Mouse (Mus musculus) liver, adult 2 months (tissue): ENCODE data around the gene Utrn. TPM values are rescaled to one million over a fixed set of nuclear protein-coding genes. Genes with fewer than 3 reads are reported as not detected.

ENCODE experiments used
- DNase-seq: peaks from one replicate; pipeline ENCODE4 v3.0.0-alpha.2; 2011; ENCODE audit warnings: low read depth, low spot score; ENCODE audit errors: extremely low read depth
- H3K27ac ChIP-seq: fragments of 200-500 bp; replicated peaks from 2 replicates; pipeline ENCODE4 v1.5.1; 2012; ENCODE audit warnings: low read depth, mild to moderate bottlenecking, control low read depth, inconsistent platforms, low read length; ENCODE audit not compliant: insufficient read depth
- H3K27me3 ChIP-seq: fragments of 200-500 bp; 2 replicates; pipeline ENCODE4 v1.6.1; 2012; ENCODE audit warnings: mild to moderate bottlenecking, moderate library complexity, low read length, inconsistent platforms; ENCODE audit not compliant: control insufficient read depth, insufficient read depth
- H3K36me3 ChIP-seq: fragments of 200-500 bp; 2 replicates; pipeline ENCODE4 v1.6.1; 2012; ENCODE audit warnings: low read length, inconsistent platforms; ENCODE audit not compliant: control insufficient read depth, insufficient read depth
- H3K4me1 ChIP-seq: fragments of 200-500 bp; 2 replicates; pipeline ENCODE4 v1.6.1; 2011; ENCODE audit warnings: low read length; ENCODE audit not compliant: control insufficient read depth, insufficient read depth
- H3K4me3 ChIP-seq: fragments of 200-500 bp; 2 replicates; pipeline ENCODE4 v1.5.1; 2011; ENCODE audit warnings: low read depth, mild to moderate bottlenecking, control low read depth, low read length, moderate library complexity; ENCODE audit not compliant: insufficient read depth
- H3K79me2 ChIP-seq: fragments of 200-500 bp; 2 replicates; pipeline ENCODE4 v1.6.1; 2012; ENCODE audit warnings: inconsistent platforms, mild to moderate bottlenecking, low read length, moderate library complexity; ENCODE audit not compliant: control insufficient read depth, insufficient read depth
- H3K9ac ChIP-seq: fragments of 200-500 bp; 2 replicates; pipeline ENCODE4 v1.6.1; 2012; ENCODE audit warnings: low read depth, mild to moderate bottlenecking, control low read depth, inconsistent platforms, low read length
- CTCF ChIP-seq: fragments of 200-500 bp; IDR thresholded peaks from 2 replicates; pipeline ENCODE4 v1.5.1; 2011; ENCODE audit warnings: low read depth, low read length, control low read depth
- POLR2A ChIP-seq: fragments of 200-500 bp; IDR thresholded peaks from 2 replicates; pipeline ENCODE4 v1.6.1; 2011; ENCODE audit warnings: low read length, control low read depth; ENCODE audit not compliant: insufficient read depth; ENCODE audit errors: extremely low read depth
- WGBS: fragments of 180-500 bp; shearing (Covaris S2); methylation state at CpG from one replicate; pipeline ENCODE4 v1.1.7; 2018; 5-methylcytosine and 5-hydroxymethylcytosine counted together
- polyA plus RNA-seq: library from polyadenylated mRNA; depleted of rRNA; stranded (reverse); fragments of >200 nt; gene quantifications from 2 replicates; pipeline ENCODE4 v1.2.3, GENCODE M21; 2012
- total RNA-seq: library from RNA; depleted of rRNA; stranded (reverse); fragments of >200 nt; gene quantifications from 2 replicates; pipeline ENCODE4 v1.2.3, GENCODE M21; 2014

Utrn gene
- total and polyA plus RNA-seq, 2 experiments: 5.9 to 25.7 TPM

- H3K36me3 ChIP-seq: peaks cover 15% of the 10 kb centered on the region
- no peaks in the 10 kb centered on the region for H3K27me3 ChIP-seq
- H3K4me1 ChIP-seq: no peaks in the 10 kb centered on the region
- no peak for DNase-seq
- WGBS: 87% methylated on average over 3 of the region's 3 CpGs
- H3K4me3 ChIP-seq: no peak overlapping the region
- H3K27ac ChIP-seq: no peak overlapping the region
- no peak overlapping the region for H3K9ac ChIP-seq
- no peak for TF ChIP-seq CTCF
- TF ChIP-seq POLR2A: no peak
- H3K79me2 ChIP-seq: no peaks in the 10 kb centered on the region
These were observed 165.6 kb downstream of the Utrn start for GRCm38 (mm10) chr10:12703526-12703925.

GRCm38 (mm10) chr10:12702140-12702539 lies 167.0 kb downstream of the Utrn start:
- Histone ChIP-seq H3K4me3 (no peak overlapping the region), H3K4me1 (no peaks in the 10 kb centered on the region), H3K9ac (no peak overlapping the region), H3K27me3 (no peaks in the 10 kb centered on the region), H3K27ac (no peak overlapping the region), H3K79me2 (no peaks in the 10 kb centered on the region), H3K36me3 (peaks cover 14% of the 10 kb centered on the region)
- 92% methylated on average over 4 of the region's 4 CpGs for WGBS
- no peak for DNase-seq
- TF ChIP-seq POLR2A: no peak
- no peak for TF ChIP-seq CTCF

DNA sequence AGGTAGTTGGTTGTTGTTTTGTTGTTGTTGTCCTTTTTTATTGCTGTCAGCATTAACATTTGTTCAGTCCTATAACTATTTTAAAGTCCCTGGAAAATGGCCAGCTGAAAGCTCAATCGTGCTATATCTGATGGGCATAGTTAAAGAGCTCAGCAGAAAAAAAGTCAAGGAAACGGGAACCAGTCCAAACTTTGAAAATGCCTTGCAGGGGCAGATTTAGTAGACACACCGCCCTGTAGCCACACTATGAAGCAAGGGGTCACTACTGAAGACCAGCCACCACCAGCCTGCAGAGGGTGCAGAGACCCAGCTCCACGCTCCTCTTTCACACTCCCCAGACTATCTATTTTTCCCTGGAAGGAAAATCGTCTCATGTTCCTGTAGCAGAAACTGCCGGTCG lies 167.5 kb downstream of the Utrn start:
- no peaks in the 10 kb centered on the region for H3K27me3 ChIP-seq
- no peak for DNase-seq
- 69% methylated on average over 7 of the region's 7 CpGs for WGBS
- H3K36me3 ChIP-seq: peaks cover 15% of the 10 kb centered on the region
- no peak overlapping the region for H3K27ac ChIP-seq
- H3K79me2 ChIP-seq: no peaks in the 10 kb centered on the region
- no peak overlapping the region for H3K4me3 ChIP-seq
- no peak for TF ChIP-seq POLR2A
- no peak for TF ChIP-seq CTCF
- H3K4me1 ChIP-seq: no peaks in the 10 kb centered on the region
- no peak overlapping the region for H3K9ac ChIP-seq

GRCm38 (mm10) chr10:12700576-12700975 lies 168.6 kb downstream of the Utrn start:
- Histone ChIP-seq H3K27me3 (no peaks in the 10 kb centered on the region), H3K9ac (no peak overlapping the region), H3K4me3 (no peak overlapping the region), H3K36me3 (peaks cover 15% of the 10 kb centered on the region), H3K4me1 (no peaks in the 10 kb centered on the region), H3K27ac (no peak overlapping the region), H3K79me2 (no peaks in the 10 kb centered on the region)
- WGBS: 85% methylated on average over 3 of the region's 3 CpGs
- TF ChIP-seq POLR2A (no peak), CTCF (no peak; the same call in 1 of the 2 replicates)
- peak; percentile 6 for DNase-seq

DNA sequence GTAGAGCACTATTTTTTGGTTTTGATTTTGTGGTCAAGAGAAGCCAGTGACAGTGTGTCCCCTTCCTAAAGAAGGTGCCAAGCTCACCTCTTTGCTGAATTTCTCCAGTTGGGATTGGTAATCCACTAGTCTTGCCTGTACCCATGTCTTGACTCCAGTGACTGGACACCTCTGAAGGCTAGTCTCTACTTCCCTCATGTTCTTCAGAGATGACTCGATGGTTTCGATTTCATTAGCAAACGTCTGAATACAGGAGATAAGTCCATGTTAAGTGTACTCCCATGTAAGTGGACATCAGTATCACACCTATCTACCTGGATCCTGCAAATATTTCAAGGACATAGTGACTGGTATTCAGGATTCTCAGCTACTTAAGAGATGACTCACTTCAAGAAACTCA lies 171.3 kb downstream of the Utrn start:
- 90% methylated on average over 3 of the region's 3 CpGs for WGBS
- peaks cover 16% of the 10 kb centered on the region for H3K36me3 ChIP-seq

GRCm38 (mm10) chr10:12696704-12697103 lies 172.5 kb downstream of the Utrn start:
- no peak overlapping the region for H3K4me3 ChIP-seq
- no peaks in the 10 kb centered on the region for H3K27me3 ChIP-seq
- no peak for DNase-seq
- H3K79me2 ChIP-seq: no peaks in the 10 kb centered on the region
- no peak overlapping the region for H3K9ac ChIP-seq
- WGBS: 87% methylated on average over 6 of the region's 6 CpGs
- H3K36me3 ChIP-seq: peaks cover 18% of the 10 kb centered on the region
- H3K27ac ChIP-seq: no peak overlapping the region
- TF ChIP-seq CTCF (no peak), POLR2A (no peak)
- H3K4me1 ChIP-seq: no peaks in the 10 kb centered on the region

More for the DNA sequence above, 171.3 kb downstream of the Utrn start:
- H3K9ac ChIP-seq: no peak overlapping the region
- no peak overlapping the region for H3K4me3 ChIP-seq
- no peaks in the 10 kb centered on the region for H3K79me2 ChIP-seq
- no peaks in the 10 kb centered on the region for H3K27me3 ChIP-seq
- H3K27ac ChIP-seq: no peak overlapping the region
- no peak for DNase-seq
- TF ChIP-seq CTCF (no peak), POLR2A (no peak)
- H3K4me1 ChIP-seq: no peaks in the 10 kb centered on the region
